Mouse (Mus musculus) adrenal gland, adult 18-20 months (tissue): ENCODE data around the gene Dcst2. TPM values are rescaled to one million over a fixed set of nuclear protein-coding genes. Genes with fewer than 3 reads are reported as not detected.

Source experiments
- DNase-seq, 2 experiments: peaks; one replicate each; pipeline ENCODE4 v3.0.0; 2021 to 2022; ENCODE audit warnings: low spot score in 2 of 2
- total RNA-seq, 2 experiments: library from RNA; stranded (reverse); gene quantifications; 1 replicate in 1 of 2; 2 replicates in 1 of 2; pipeline ENCODE4 v1.2.3; 2021

Dcst2 gene
- total RNA-seq, 2 experiments from 2014 or later: 0.80 to 0.93 TPM

DNA sequence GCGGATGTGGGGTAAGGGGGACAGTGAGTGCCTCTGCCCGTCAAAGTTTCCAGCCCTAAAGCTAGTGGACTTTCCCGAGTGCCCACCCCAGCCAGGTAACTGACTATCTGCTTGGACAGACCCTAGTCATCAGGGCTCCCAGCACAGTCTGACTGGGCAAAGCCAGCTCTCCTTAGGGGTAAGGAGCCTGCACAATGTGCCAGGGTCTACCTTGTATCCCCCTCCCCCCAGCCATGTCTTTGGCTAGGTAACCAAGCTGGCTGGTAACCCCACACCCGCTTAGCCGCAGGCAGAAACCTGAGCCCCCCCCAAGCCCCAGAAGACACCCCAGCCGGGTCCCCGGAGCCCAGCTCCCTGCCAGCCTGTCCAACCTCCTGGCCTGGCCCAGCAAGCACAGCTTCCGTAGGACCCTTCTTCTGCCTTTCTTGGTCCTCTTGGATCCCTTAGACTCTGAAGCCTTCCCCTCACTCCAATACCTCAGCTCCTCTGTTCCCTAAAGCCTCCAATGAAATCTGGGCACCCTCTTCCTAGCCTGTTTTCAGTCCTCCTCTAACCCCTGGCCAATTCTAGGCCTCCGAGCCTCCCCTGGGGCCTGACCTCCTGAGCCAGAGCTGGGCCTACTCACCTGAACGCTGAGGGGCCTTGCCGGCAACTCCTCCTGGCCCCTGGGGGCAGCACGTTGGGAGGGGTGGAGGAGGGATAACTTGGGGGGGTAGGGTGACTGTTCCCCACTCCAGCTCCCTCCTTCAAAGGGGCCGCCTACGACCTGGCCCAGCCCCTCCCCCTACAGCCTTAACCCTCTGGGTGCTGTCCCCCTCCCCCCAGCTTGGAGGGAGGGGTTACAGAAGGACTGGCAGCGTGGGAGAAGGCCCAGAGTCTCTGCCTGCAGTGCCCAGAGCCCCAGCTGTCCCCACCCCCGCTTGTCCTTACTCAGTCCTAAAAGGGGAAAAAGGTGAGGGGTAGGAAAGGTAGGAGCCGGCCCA, 25.0 kb downstream of the Dcst2 start:
- DNase-seq: no peak

DNA sequence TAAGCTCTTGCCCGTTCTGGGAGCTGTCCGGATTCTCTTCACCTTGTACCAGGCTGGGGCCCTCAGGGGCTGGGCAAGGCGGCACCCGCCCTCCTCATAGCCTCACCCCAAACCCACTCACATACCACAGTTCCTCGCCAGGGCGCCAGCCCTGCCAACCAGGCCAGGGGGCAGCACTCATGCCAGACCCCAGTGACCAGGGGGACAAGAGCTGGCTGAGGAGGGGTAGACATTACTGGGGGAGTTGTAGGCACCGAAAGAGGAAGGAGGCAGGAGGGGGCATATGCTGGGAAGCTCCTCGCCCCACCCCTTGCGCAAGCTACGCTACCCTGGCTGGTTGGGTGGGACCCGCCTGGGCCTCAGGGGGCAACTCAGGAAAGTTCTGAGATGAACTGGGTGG, 25.9 kb downstream of the Dcst2 start:
- no peak for DNase-seq

DNA sequence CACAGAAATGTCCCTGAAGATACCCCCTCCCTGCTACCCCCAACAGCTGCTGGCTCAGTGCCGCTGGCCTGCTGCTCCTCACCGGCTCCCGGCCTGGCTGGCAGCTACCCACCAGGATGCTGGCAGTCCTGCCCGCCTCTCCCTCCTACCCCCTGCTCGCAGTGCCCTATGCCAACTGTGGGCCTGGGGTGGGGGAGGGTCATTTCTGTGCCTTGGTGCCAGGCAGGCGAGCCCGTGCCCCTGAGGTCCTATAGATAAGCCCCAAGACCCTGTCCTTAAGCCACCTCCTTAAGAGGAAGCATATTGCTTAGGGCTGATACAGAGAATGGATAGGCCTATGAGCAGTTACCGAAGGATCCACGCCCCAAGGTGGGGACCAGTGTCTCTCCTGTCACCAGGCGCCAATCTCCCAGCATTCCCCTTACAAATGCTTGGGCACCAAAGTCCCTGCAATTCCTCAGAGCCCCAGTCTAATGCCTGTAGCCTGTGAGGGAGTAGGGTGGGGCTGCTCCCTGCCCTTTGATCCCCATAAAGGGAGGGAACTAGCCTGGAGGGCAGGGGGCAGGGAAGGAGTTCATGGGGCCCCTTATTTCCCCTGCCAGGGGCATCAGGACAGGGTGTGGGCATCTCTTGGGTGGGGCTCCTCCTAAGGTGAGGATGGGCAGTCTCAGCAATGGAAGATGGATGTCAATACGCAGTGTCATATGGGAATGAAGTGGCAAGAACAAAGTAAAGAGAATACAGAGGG, 26.5 kb downstream of the Dcst2 start:
- no peak for DNase-seq

- DNase-seq: no peak
Measured at GRCm38 (mm10) chr3:89388901-89389740, 27.3 kb downstream of the Dcst2 start.

GRCm38 (mm10) chr3:89390111-89390515, 28.3 kb downstream of the Dcst2 start:
- peak in 1 of 2 experiments; percentile 70 for DNase-seq

GRCm38 (mm10) chr3:89390699-89391662, 29.2 kb downstream of the Dcst2 start:
- DNase-seq: peak in 1 of 2 experiments; percentile 51

DNA sequence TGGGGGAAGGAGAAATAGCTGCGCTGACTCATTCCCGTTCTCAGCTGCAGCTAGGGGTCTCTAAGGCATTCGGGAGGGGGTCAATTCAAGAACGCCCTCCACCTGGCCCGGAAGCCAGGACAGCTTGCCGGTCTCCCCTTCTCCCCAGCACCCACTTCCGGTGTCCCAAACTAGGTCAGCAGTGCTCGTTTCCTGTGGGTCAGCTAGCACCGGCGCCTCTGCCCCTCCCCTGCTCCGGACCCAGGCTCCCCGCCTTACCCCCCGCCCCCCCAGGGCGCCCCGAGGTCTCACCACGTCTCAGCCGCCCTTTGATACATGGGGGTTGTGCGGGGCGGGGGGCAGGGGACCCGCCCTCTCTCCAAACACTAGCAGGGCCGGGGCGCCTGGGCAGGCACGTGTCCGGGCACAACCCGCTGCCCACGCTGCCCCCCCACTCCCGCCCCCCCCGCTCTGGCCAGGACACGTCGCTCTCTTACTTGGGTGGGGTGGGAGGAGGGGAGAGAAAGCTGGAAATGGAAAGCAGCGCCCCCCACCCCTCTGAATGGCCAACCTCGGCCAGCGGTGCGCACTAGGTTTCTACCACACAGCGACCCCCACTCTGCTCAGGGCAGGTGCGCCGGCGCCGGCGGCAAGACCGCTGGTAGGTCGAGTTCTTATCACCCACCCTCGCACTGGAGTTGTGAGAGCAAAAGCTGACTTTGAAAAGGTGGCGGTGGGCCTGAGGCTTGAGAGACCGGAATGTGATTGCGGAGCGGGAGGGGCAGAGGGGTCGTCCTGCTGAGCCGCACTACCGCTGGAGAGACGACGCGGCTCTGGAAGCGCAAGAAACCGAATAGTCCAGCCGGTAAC, 30.1 kb downstream of the Dcst2 start:
- peak; percentile 63 to 72 for DNase-seq

GRCm38 (mm10) chr3:89392871-89393311, 31.1 kb downstream of the Dcst2 start:
- DNase-seq: peak; percentile 41 to 50

- DNase-seq: peak; percentile 96 to 98
Measured at GRCm38 (mm10) chr3:89393605-89394004, 31.8 kb downstream of the Dcst2 start.

DNA sequence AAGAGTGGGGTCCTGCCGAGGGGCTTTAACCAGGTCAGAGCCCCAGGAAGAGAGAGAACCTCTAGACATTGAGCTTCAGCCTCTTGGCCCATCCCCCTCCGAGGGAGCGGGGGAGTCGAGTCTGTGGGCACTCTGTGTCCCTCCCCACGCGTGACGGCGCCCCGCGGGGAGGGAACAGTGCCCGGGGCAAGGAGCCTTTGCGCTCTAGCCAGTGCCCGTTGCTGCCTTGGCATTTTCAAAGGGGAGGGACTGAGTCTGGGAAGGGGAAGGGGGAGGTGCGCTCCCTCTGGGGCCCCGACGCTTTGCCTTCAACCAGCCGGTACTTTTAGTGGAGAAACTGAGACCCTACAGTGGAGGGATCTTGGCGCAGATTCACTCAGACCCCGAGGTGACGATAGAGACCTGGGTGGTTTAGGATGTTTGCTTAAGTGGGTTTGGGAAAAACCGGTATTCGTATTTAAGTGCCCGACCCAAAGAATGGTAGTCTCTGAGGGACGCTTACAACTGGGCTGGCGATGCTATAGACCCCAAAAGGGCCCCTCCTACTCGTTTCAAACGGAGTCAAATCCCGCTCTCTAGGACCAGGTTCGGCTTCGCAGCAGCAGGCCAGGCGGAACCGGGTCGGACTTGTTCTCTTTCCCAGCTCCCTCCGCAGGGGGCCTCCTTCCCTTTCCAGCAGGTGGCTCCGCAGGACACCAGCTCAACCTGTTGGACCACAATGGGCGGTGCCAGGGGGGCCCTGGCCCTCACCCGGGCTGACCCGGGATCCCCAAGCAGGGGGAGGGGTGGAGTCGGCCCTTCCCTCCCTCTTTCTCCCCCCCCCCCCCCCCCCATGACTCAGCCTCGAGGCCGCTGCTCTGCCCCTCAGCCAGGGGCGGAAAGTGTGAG, 32.5 kb downstream of the Dcst2 start, which contains the start of gene Zbtb7b:
Zbtb7b (minus strand) TSS at position 771 of the 888 bp plus-strand sequence.
- DNase-seq: peak; percentile 81 to 83

DNA sequence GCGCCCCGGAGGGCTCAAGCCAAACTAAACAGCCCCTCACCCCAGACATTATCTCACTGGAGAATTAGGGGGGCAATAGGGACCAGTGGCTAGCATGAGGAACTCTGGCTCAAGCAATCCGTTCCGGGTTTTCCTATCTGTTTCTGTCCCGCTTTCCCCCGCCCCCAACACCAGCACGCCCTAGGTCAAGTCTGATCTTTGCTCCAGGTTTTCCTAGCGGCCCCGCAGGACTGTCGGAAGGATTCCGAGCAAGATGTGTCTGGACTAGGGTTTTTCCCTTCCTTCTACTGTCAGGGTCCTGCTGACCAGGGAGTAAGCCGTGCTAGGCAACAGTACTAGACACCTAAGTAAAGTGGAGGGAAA, 33.1 kb downstream of the Dcst2 start:
- peak; percentile 72 to 76 for DNase-seq

DNA sequence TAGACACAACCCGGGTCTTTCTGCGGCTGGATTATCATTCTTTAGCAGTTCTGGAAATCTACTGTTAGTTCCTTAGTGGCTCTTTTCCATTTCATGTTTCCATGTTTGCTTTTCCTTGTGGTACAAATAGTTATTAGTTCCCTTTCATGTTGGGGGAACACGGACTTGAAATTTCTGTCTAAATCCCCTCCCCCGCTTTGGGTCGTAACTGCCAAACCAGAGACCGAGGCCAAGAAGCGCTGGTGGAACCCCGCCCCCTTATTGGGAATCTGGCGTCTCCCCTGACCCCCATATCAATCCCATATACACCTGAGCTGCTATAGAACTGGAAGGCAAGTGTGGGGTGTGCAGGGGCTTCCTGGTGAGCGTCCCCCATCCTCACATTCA, 33.6 kb downstream of the Dcst2 start:
- DNase-seq: no peak

GRCm38 (mm10) chr3:89395806-89396653, 34.3 kb downstream of the Dcst2 start:
- peak; percentile 66 to 67 for DNase-seq

GRCm38 (mm10) chr3:89396654-89397005, 34.9 kb downstream of the Dcst2 start:
- no peak for DNase-seq

- no peak for DNase-seq
Measured at GRCm38 (mm10) chr3:89401329-89401728, 39.6 kb downstream of the Dcst2 start.

DNA sequence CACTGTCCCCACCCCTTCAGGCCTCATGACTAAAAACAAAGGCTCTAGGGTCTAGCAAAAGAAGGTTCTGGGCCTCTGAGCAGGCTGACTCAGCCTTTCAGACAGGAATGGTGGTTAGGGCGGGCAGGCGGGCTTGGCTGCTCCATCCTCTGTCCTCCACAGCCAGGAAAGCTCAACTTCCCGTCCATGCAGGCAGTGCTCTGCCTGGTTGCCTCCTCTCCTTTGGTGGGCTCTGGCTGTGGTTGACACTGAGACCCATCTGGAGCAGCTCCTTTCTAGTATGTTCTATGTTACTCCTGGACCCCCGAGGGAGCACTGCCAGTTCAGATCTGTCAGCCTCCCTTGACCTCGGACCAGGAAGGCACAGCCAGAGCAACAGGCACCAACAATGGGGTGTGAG, 40.9 kb downstream of the Dcst2 start, which contains the start of gene Lenep:
Lenep (minus strand) TSS at position 101 of the 400 bp plus-strand sequence.
- no peak for DNase-seq

DNA sequence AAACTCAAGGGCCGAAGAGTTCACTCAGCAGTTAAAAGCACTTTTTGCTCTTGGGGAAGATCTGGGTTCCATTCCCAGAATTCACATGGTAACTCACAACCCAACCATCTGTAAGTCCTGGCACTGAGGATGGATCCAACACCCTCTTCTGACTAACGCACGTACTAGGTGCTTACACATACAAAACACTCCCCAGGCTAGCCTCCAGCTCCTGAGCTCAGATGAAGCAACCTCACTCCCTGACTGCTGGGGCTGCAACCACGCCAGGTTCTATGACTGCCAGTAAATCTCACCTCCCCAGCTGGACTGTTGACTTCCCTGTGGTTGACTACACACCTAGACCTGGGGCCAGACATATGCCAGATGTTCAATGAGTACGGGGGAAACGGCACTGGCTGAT, 45.1 kb downstream of the Dcst2 start:
- DNase-seq: no peak
